Mouse (Mus musculus): Measurements from ENCODE around the gene Gyg. TPM values are rescaled to one million over a fixed set of nuclear protein-coding genes. Genes with fewer than 3 reads are reported as not detected.

Gene Gyg
- polyA plus RNA-seq, 1 experiment from 2014 or later, result 46.6 TPM

- Histone ChIP-seq H3K27me3 (no peaks in the 10 kb centered on the region), H3K9me3 (no peaks in the 10 kb centered on the region), H3K27ac (no peak overlapping the region), H3K4me1 (peaks cover 21% of the 10 kb centered on the region), H3K36me3 (peaks cover 16% of the 10 kb centered on the region), H3K9ac (no peak overlapping the region), H3K4me2 (replicated peaks) (no peak overlapping the region), H3K4me3 (no peak overlapping the region)
- 12% methylated on average over 2 of the region's 2 CpGs for WGBS
- ATAC-seq (ENCODE audit: low FRiP score, low read depth), result no peak
Measured at GRCm38 (mm10) chr3:20144401-20144800, 10.7 kb downstream of the Gyg start.

GRCm38 (mm10) chr3:20143726-20144125 lies 11.4 kb downstream of the Gyg start:
- H3K4me3 ChIP-seq, result no peak overlapping the region
- 56% methylated on average over 3 of the region's 3 CpGs for WGBS
- no peaks in the 10 kb centered on the region for H3K9me3 ChIP-seq
- H3K27me3 ChIP-seq, result no peaks in the 10 kb centered on the region
- H3K4me2 ChIP-seq (replicated peaks), result no peak overlapping the region
- H3K9ac ChIP-seq, result no peak overlapping the region
- peaks cover 10% of the 10 kb centered on the region for H3K36me3 ChIP-seq
- no peak overlapping the region for H3K27ac ChIP-seq
- peaks cover 21% of the 10 kb centered on the region for H3K4me1 ChIP-seq
- no peak for ATAC-seq (ENCODE audit: low FRiP score, low read depth)

- Histone ChIP-seq H3K4me1 (peaks cover 19% of the 10 kb centered on the region), H3K9me3 (no peaks in the 10 kb centered on the region), H3K27me3 (no peaks in the 10 kb centered on the region), H3K9ac (no peak overlapping the region), H3K4me2 (replicated peaks) (no peak overlapping the region), H3K36me3 (peaks cover 1% of the 10 kb centered on the region; the same call in 1 of the 2 replicates), H3K4me3 (no peak overlapping the region), H3K27ac (no peak overlapping the region)
- no peak for ATAC-seq (ENCODE audit: low FRiP score, low read depth)
- 26% methylated on average over 3 of the region's 3 CpGs for WGBS
Measured at GRCm38 (mm10) chr3:20142576-20142975, 12.5 kb downstream of the Gyg start.

- ATAC-seq (ENCODE audit: low FRiP score, low read depth), result no peak
- H3K36me3 ChIP-seq, result peaks cover 5% of the 10 kb centered on the region; the same call in 1 of the 2 replicates
- no peak overlapping the region for H3K4me2 ChIP-seq (replicated peaks)
- WGBS, result 51% methylated on average over 2 of the region's 2 CpGs
- H3K27me3 ChIP-seq, result no peaks in the 10 kb centered on the region
- H3K4me3 ChIP-seq, result no peak overlapping the region
- H3K27ac ChIP-seq, result no peak overlapping the region
- H3K9me3 ChIP-seq, result no peaks in the 10 kb centered on the region
- no peak overlapping the region for H3K9ac ChIP-seq
- peaks cover 14% of the 10 kb centered on the region for H3K4me1 ChIP-seq
Measured at GRCm38 (mm10) chr3:20142101-20142500, 13.0 kb downstream of the Gyg start.

GRCm38 (mm10) chr3:20141679-20142078 lies 13.4 kb downstream of the Gyg start:
- no peak overlapping the region for H3K27ac ChIP-seq
- 11% methylated on average over 1 of the region's 1 CpGs for WGBS
- H3K9ac ChIP-seq, result no peak overlapping the region
- no peaks in the 10 kb centered on the region for H3K9me3 ChIP-seq
- no peak overlapping the region for H3K4me2 ChIP-seq (replicated peaks)
- no peak for ATAC-seq (ENCODE audit: low FRiP score, low read depth)
- no peak overlapping the region for H3K4me3 ChIP-seq
- no peaks in the 10 kb centered on the region for H3K27me3 ChIP-seq
- H3K4me1 ChIP-seq, result peaks cover 10% of the 10 kb centered on the region
- peaks cover 9% of the 10 kb centered on the region; the same call in 1 of the 2 replicates for H3K36me3 ChIP-seq

GRCm38 (mm10) chr3:20141240-20141639 lies 13.9 kb downstream of the Gyg start:
- Histone ChIP-seq H3K4me1 (peaks cover 8% of the 10 kb centered on the region), H3K27me3 (no peaks in the 10 kb centered on the region), H3K4me3 (no peak overlapping the region)

GRCm38 (mm10) chr3:20136868-20137581 lies 18.1 kb downstream of the Gyg start:
- no peak overlapping the region for H3K4me2 ChIP-seq (replicated peaks)
- 89% methylated on average over 9 of the region's 9 CpGs for WGBS
- no peak overlapping the region for H3K27ac ChIP-seq
- H3K36me3 ChIP-seq, result peaks cover 15% of the 10 kb centered on the region; the same call in 1 of the 2 replicates
- ATAC-seq (ENCODE audit: low FRiP score, low read depth), result no peak
- H3K9ac ChIP-seq, result no peak overlapping the region
- no peaks in the 10 kb centered on the region for H3K9me3 ChIP-seq
- H3K27me3 ChIP-seq, result no peaks in the 10 kb centered on the region
- no peak overlapping the region for H3K4me3 ChIP-seq
- H3K4me1 ChIP-seq, result peaks cover 7% of the 10 kb centered on the region

More at GRCm38 (mm10) chr3:20141240-20141639, 13.9 kb downstream of the Gyg start:
- H3K4me2 ChIP-seq (replicated peaks), result no peak overlapping the region
- no peak for ATAC-seq (ENCODE audit: low FRiP score, low read depth)
- no peak overlapping the region for H3K27ac ChIP-seq
- no peak overlapping the region for H3K9ac ChIP-seq
- H3K9me3 ChIP-seq, result no peaks in the 10 kb centered on the region
- peaks cover 12% of the 10 kb centered on the region; the same call in 1 of the 2 replicates for H3K36me3 ChIP-seq

GRCm38 (mm10) chr3:20134545-20134944 lies 20.6 kb downstream of the Gyg start:
- H3K9me3 ChIP-seq, result no peaks in the 10 kb centered on the region
- ATAC-seq (ENCODE audit: low FRiP score, low read depth), result no peak
- H3K4me1 ChIP-seq, result no peaks in the 10 kb centered on the region
- no peak overlapping the region for H3K4me2 ChIP-seq (replicated peaks)
- H3K9ac ChIP-seq, result no peak overlapping the region
- H3K27me3 ChIP-seq, result no peaks in the 10 kb centered on the region
- H3K27ac ChIP-seq, result no peak overlapping the region
- H3K36me3 ChIP-seq, result peaks cover 15% of the 10 kb centered on the region; the same call in 1 of the 2 replicates
- H3K4me3 ChIP-seq, result no peak overlapping the region
- WGBS, result 81% methylated on average over 3 of the region's 3 CpGs

- H3K4me3 ChIP-seq, result no peak overlapping the region
- H3K36me3 ChIP-seq, result peaks cover 17% of the 10 kb centered on the region
- no peaks in the 10 kb centered on the region for H3K9me3 ChIP-seq
- no peaks in the 10 kb centered on the region for H3K4me1 ChIP-seq
- H3K9ac ChIP-seq, result no peak overlapping the region
- 87% methylated on average over 1 of the region's 1 CpGs for WGBS
- H3K27me3 ChIP-seq, result no peaks in the 10 kb centered on the region
- H3K4me2 ChIP-seq (replicated peaks), result no peak overlapping the region
- ATAC-seq (ENCODE audit: low FRiP score, low read depth), result no peak
- H3K27ac ChIP-seq, result no peak overlapping the region
Measured at GRCm38 (mm10) chr3:20133745-20134144, 21.4 kb downstream of the Gyg start.

- 93% methylated on average over 1 of the region's 1 CpGs for WGBS
- ATAC-seq (ENCODE audit: low FRiP score, low read depth), result no peak
- H3K4me1 ChIP-seq, result no peaks in the 10 kb centered on the region
- H3K4me2 ChIP-seq (replicated peaks), result no peak overlapping the region
- H3K4me3 ChIP-seq, result no peak overlapping the region
- no peak overlapping the region for H3K9ac ChIP-seq
- peaks cover 20% of the 10 kb centered on the region for H3K36me3 ChIP-seq
- H3K9me3 ChIP-seq, result no peaks in the 10 kb centered on the region
- no peak overlapping the region for H3K27ac ChIP-seq
- H3K27me3 ChIP-seq, result no peaks in the 10 kb centered on the region
Measured at GRCm38 (mm10) chr3:20132731-20133130, 22.4 kb downstream of the Gyg start.

- no peak overlapping the region for H3K9ac ChIP-seq
- H3K27me3 ChIP-seq, result no peaks in the 10 kb centered on the region
- no peak overlapping the region for H3K27ac ChIP-seq
- WGBS, result 88% methylated on average over 2 of the region's 2 CpGs
- H3K4me3 ChIP-seq, result no peak overlapping the region
- no peaks in the 10 kb centered on the region for H3K4me1 ChIP-seq
- H3K9me3 ChIP-seq, result no peaks in the 10 kb centered on the region
- no peak overlapping the region for H3K4me2 ChIP-seq (replicated peaks)
- peaks cover 12% of the 10 kb centered on the region for H3K36me3 ChIP-seq
- ATAC-seq (ENCODE audit: low FRiP score, low read depth), result no peak
Measured at GRCm38 (mm10) chr3:20131350-20131720, 23.8 kb downstream of the Gyg start.

GRCm38 (mm10) chr3:20130456-20131349 lies 24.4 kb downstream of the Gyg start:
- Histone ChIP-seq H3K27ac (no peak overlapping the region), H3K9ac (no peak overlapping the region), H3K9me3 (no peaks in the 10 kb centered on the region), H3K4me2 (replicated peaks) (no peak overlapping the region), H3K27me3 (no peaks in the 10 kb centered on the region), H3K36me3 (peaks cover 12% of the 10 kb centered on the region), H3K4me3 (no peak overlapping the region), H3K4me1 (no peaks in the 10 kb centered on the region)
- 92% methylated on average over 8 of the region's 8 CpGs for WGBS
- peak; percentile 12; the same call in 1 of the 2 replicates for ATAC-seq (ENCODE audit: low FRiP score, low read depth)

Measured in limb, embryonic 13.5 days (tissue).